7 mouse cellular contexts compared by ENCODE assay signal in genomic region chr16:23982891-23983588, GRCm38 (mm10). TPM values are rescaled to one million over a fixed set of nuclear protein-coding genes. Genes with fewer than 3 reads are reported as not detected.
DNase-seq lines count a peak whose midpoint lies in the region; ATAC-seq and TF ChIP-seq lines count a peak whose summit lies in the region.

No protein-coding gene starts in this region.

- no peaks in the 10 kb centered on the region for H3K36me3 ChIP-seq in liver, adult 2 months (ENCODE audit: control insufficient read depth, insufficient read depth, low read length)
- H3K36me3 ChIP-seq in neural tube, embryonic 12.5 days = no peaks in the 10 kb centered on the region

- H3K9me3 ChIP-seq in neural tube, embryonic 12.5 days = no peaks in the 10 kb centered on the region

- no peak for TF ChIP-seq POLR2A in cortical plate, adult 2 months (IDR thresholded peaks at IDR 0.05; ENCODE audit: extremely low read depth, insufficient read depth, low read length)
- 0 out of 2 replicates have a peak, but pooled peaks have one; percentile 9 for TF ChIP-seq POLR2A in liver, adult 2 months (IDR thresholded peaks at IDR 0.05; ENCODE audit: extremely low read depth, insufficient read depth, low read length)

- peaks cover 2% of the 10 kb centered on the region; the same call in 1 of the 2 replicates for H3K4me1 ChIP-seq in cortical plate, adult 2 months (ENCODE audit: control insufficient read depth, insufficient read depth, low read length)
- H3K4me1 ChIP-seq in liver, adult 2 months (ENCODE audit: control insufficient read depth, insufficient read depth, low read length) = peaks cover 13% of the 10 kb centered on the region
- peaks cover 45% of the 10 kb centered on the region for H3K4me1 ChIP-seq in neural tube, embryonic 12.5 days

- peak overlapping the region; percentile 61 for H3K9ac ChIP-seq in liver, adult 2 months (ENCODE audit: low read depth, low read length)
- 0 out of 2 replicates have a peak overlapping the region, but pooled peaks have one; percentile 10 for H3K9ac ChIP-seq in neural tube, embryonic 12.5 days

- peak; percentile 34; the same call in 1 of the 2 replicates for TF ChIP-seq CTCF in cortical plate, adult 2 months (IDR thresholded peaks at IDR 0.05; ENCODE audit: extremely low read depth, insufficient read depth, low read length)
- peak; percentile 74 for TF ChIP-seq CTCF in liver, adult 2 months (IDR thresholded peaks at IDR 0.05; ENCODE audit: low read depth, low read length)

- H3K27ac ChIP-seq in cortical plate, adult 2 months (ENCODE audit: insufficient read depth, low read length) = peak overlapping the region; percentile 26
- peak overlapping the region; percentile 97 for H3K27ac ChIP-seq in liver, adult 2 months (replicated peaks; ENCODE audit: insufficient read depth, low read depth, low read length)
- H3K27ac ChIP-seq in neural tube, embryonic 12.5 days = no peak overlapping the region

- WGBS in liver, adult 2 months = under 1% methylated on average over 33 of the region's 33 CpGs
- under 1% methylated on average over 33 of the region's 33 CpGs for WGBS in neural tube, embryonic 12.5 days

- ATAC-seq in neural tube, embryonic 12.5 days (ENCODE audit: low FRiP score, low read depth) = peak; percentile 37; the same call in 1 of the 2 replicates

- H3K4me2 ChIP-seq in neural tube, embryonic 12.5 days (replicated peaks) = peak overlapping the region; percentile 62

- peaks cover 6% of the 10 kb centered on the region; the same call in 1 of the 2 replicates for H3K79me2 ChIP-seq in liver, adult 2 months (ENCODE audit: control insufficient read depth, insufficient read depth, low read length)

- peak overlapping the region; percentile 41 for H3K4me3 ChIP-seq in cortical plate, adult 2 months (ENCODE audit: insufficient read depth, low read length)
- H3K4me3 ChIP-seq in liver, adult 2 months (ENCODE audit: insufficient read depth, low read depth, low read length) = peak overlapping the region; percentile 33
- peak overlapping the region; percentile 30 for H3K4me3 ChIP-seq in neural tube, embryonic 12.5 days

- no peaks in the 10 kb centered on the region for H3K27me3 ChIP-seq in liver, adult 2 months (ENCODE audit: control insufficient read depth, insufficient read depth, low read length)
- H3K27me3 ChIP-seq in neural tube, embryonic 12.5 days (replicated peaks) = peaks cover 53% of the 10 kb centered on the region

- DNase-seq in adrenal gland, postnatal 10 days = peak; percentile 89
- DNase-seq in heart, adult 11 months = peak; percentile 97
- peak; percentile 82 for DNase-seq in kidney, adult 18-20 months
- DNase-seq in liver, adult 2 months (ENCODE audit: extremely low read depth, low read depth, low spot score) = peak; percentile 56
- DNase-seq in testis, postnatal 10 days (ENCODE audit: low spot score) = peak; percentile 90

RNA-seq across cellular contexts. Expression of gene Gm37419, which starts 5.2 kb away (rescaled TPM):
- not detected for total RNA-seq in adrenal gland, postnatal 10 days (2021)
- not detected in 2 replicates for polyA plus RNA-seq in cortical plate, adult 2 months (2012; rRNA removed)
- not detected in 2 replicates for total RNA-seq in liver, adult 2 months (2014; rRNA removed)
- polyA plus RNA-seq in liver, adult 2 months (2012; rRNA removed) = not detected in 2 replicates
- not detected in 2 replicates for polyA plus RNA-seq in neural tube, embryonic 12.5 days (2016; fragmentation: Nextera tagmentation; extraction: Ambion mirVana)

RNA-seq across cellular contexts. Expression of gene Bcl6, which starts 5.6 kb away (rescaled TPM):
- 10 to 100 TPM; 46.6 to 53.6 TPM for total RNA-seq in adrenal gland, postnatal 10 days (2021)
- polyA plus RNA-seq in cortical plate, adult 2 months (2012; rRNA removed) = 16.2 and 19.8 TPM in 2 replicates
- total RNA-seq in liver, adult 2 months (2014; rRNA removed) = 20.6 and 21.2 TPM in 2 replicates
- polyA plus RNA-seq in liver, adult 2 months (2012; rRNA removed) = 4.5 and 5.9 TPM in 2 replicates
- 0.05 and 0.41 TPM in 2 replicates for polyA plus RNA-seq in neural tube, embryonic 12.5 days (2016; fragmentation: Nextera tagmentation; extraction: Ambion mirVana)

RNA-seq across cellular contexts. Expression of gene Rtp2, which starts 50.8 kb away (rescaled TPM):
- total RNA-seq in adrenal gland, postnatal 10 days (2021) = not detected
- polyA plus RNA-seq in cortical plate, adult 2 months (2012; rRNA removed) = 0.04 TPM in 2 replicates
- not detected in 2 replicates for total RNA-seq in liver, adult 2 months (2014; rRNA removed)
- polyA plus RNA-seq in liver, adult 2 months (2012; rRNA removed) = not detected in 2 replicates
- not detected in 2 replicates for polyA plus RNA-seq in neural tube, embryonic 12.5 days (2016; fragmentation: Nextera tagmentation; extraction: Ambion mirVana)
